Mouse (Mus musculus) urinary bladder, postnatal 14 days (tissue): Measurements from ENCODE around the gene Sept4.

Experiments
- DNase-seq: peaks from one replicate; pipeline ENCODE4 v3.0.0; 2021; ENCODE audit warnings: low spot score

Gene Sept4

DNA sequence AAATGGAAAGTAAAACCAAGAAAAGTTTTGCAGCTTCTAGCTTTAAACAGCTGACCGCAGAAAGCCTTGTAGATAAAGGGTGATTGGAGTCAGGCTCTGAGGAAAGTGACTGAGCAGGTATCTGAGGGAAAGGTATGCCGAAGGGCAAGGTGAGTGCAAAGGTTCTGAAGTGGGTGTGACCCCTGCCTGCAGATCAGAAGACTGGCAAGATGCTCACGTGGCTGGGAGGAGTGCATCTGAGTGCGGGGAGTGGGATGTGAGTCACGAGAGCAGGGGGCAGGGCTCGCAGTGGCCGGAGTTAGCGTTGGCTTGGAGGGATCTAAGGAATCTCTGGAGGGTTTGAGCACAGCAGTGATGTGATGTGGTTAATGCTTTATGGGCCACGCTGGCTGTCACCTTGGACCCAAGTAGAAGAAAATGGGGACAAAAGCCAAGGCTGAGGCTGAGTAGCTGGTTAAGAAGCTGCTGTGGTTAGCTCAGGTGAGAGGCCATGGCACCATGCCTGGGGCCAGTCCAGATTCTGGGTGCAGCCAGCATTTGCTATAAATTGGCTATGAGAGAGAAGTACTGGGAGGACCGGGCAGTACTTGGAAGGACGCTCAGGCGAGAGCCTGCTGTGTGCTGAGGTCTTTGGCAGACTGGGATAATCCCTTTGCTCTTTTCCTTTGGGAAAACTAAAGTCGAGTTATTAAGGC, 30.8 kb downstream of the Sept4 start:
- no peak for DNase-seq

DNA sequence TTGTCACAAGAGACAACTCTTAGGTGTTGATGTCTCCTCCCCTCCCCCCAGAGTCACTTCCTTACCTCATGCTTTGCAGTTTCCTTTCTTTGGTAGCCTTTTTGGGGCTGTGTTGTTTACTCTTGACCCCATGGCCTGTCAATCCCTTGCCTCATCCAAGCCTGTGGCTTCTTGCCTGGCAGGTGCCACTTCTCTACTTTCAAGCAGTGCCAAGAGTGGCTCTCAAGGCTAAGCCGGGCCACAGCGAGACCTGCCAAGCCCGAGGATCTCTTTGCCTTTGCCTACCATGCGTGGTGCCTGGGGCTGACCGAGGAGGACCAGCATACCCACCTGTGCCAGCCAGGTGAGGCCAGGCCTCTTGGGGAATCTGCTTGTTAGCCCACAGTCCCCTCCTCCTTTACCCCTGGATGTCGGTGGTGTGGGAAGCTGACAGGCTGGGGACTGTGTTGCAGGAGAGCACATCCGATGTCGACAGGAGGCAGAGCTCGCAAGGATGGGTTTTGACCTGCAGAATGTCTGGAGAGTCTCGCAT, 31.7 kb downstream of the Sept4 start:
- no peak for DNase-seq

DNA sequence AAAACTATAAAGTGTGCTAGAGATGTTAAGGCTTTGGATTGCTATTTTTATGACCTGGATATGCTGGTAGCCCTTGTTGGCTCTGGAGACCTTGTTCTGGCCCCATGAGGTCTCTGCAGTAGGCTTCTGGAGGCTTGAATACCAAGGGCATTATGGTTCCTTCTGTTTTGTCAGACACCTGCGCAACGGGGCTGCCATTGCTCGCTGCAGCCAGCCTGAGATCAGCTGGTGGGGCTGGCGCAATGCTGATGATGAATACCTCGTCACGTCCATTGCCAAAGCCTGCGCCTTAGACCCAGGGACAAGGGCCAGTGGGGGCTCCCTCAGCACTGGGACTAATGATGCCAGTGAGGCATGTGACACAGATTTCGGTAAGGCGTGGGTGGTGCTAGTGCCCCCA, 33.5 kb downstream of the Sept4 start:
- no peak for DNase-seq

DNA sequence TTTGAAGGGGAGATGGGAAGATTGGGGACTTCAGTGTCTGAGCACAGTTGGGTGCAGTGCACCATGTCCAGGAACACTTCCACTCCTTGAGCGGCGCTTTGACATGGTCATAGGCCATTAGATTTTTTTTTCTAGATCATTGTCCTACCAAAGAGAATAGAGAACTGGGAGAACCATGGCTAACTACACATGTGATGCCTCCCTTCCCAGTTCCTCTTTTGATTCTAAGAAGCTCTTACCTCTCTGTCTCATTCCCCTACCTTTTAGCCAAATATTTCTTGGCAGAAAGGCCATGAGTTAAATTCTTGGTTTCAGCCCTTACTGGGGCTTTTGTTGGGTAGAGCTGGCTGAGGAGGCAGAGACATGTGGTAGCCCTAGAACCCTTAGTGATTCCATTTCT, 34.9 kb downstream of the Sept4 start:
- DNase-seq, result no peak

DNA sequence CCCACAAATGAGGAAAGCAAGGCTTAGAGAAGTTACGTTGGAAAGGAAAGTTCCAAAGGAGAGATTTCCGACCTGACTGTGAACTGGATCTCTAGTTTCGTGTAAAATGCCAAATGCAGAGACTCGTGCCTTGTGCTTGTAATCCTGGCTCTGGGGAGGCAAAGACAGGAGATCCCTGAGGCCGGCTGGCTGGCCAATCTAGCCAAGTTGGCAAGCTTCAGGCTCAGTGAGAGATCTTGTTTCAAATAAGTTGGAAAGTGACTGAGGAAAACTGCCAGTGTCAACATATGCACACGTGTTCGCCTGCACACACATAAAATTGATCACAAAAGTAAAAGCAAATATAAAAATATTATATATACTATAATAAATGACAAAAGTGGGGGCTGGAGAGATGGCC, 40.6 kb downstream of the Sept4 start:
- no peak for DNase-seq

DNA sequence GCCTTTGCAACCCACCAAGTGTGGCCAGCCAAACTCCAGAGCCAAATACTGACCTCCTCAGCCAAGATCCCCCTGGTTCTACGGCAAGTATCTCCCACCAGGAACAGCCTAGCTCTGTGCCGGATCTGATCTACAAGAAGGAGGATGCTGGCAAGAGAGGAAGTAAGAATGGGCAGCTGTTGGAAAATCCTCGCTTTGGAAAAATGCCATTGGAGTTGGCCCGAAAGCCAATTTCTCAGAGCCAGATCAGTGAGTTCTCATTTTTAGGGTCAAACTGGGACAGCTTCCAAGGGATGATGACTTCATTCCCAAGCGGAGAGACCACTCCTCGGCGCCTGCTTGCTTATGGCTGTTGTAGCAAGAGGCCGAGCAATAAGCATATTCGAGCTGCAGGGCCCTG, 42.8 kb downstream of the Sept4 start:
- no peak for DNase-seq

DNA sequence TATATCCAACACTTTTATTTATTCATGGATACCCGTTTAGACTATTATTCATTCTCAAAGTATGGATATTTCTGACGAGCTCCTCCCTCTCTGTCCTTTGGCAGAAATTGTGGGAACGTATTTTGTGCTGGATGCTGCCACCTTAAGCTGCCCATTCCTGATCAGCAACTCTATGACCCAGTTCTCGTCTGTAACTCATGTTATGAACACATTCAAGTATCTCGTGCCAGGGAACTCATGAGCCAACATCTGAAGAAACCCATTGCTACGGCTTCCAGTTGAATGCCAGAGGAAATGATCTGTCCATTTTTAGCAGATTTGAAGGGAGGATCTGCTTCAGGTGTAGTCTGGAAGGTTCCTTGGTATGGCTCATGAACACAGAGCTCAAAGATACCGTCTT, 45.3 kb downstream of the Sept4 start:
- DNase-seq, result no peak

DNA sequence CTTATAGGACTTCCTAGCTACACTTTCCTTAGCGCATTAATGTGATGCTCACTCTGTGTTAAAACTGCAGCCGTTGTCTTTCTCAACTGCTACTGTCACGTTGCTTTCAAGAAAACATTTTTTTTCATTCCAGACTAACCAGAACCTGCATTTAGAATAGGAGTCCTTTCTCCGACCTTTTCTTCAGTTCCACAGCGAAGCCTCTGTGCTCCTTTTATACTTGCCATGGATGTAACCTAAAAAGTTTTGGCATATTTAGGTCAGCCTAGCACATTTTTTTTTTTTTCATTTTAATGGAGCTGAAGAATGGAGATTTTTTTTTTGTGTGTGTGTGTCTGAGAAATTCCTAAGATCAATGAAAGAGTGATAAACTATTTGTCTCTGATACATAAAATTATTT, 46.8 kb downstream of the Sept4 start:
- DNase-seq, result no peak

DNA sequence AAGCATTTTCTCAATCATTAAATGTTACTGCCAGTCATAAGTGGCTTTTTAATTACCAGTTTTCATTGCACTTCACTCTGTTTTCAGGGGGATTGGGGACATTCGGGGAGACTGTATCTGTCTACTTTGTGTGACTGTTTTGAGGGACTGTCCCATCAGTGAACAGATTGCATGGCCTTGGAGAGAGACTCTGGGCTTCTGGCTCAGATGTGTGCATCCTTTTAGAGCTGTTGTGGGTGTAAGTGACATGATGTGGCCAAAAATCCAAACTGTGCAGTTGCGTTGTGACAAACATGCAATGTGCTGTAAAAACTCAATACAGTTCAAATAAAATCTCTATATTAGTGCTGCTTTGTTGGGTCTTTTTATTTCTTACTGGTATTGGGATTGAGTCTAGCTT, 47.2 kb downstream of the Sept4 start:
- no peak for DNase-seq

DNA sequence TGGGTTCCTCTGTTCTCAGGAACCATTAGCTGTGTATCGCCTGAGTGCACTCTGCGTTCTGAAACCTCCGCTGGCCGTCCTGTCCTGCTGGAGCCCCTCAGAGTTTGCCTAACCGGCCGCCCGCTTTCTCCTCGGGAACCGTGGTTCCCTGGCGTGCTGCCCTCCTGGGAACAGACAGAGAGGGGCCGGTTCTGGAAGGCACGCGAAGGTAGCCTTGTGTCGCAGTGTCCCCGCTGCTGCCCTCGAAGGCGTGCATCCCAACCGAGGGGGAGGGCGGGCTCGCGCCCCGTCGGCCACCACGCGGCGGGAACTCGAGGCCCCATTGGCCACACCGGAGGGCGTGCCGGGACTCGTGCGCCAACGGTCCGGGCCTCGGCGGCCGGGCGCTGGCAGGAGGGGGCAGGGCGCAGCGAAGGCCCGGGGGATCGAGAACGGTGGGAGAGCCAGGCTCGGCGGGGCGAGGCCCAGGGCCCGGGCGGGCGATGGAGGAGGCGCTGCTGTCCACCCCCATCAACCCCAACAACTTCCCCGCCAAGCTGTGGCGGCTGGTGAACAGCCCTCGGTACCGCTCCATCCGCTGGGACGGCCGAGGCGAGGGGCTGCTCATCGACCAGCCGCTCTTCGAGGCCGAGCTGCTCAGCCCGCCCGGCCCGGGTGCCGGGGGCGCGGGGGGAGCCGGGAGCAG, 48.2 kb downstream of the Sept4 start, which contains the start of gene Hsf5:
TSS of gene Hsf5 (plus strand) at position 375 of the 685 bp plus-strand sequence.
- DNase-seq, result no peak

DNA sequence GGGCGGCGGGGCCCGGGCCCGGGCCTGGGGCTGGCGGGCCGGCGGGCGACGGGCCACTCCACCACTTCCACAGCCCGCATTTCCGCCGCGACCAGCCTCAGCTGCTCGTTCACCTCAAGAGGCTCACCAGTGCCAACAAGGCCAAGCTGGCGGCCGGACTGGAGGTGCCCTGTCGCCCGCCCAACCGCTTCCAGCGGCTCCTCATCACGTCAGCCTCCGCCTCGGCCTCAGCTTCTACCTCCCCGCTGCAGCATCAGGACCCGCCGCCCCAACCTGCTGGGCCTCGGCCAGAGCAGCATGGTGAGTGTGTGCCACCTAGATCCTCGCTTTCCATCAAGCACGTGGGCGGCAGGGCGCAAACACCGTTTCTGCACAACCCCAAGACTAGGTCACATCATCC, 48.9 kb downstream of the Sept4 start:
- no peak for DNase-seq

DNA sequence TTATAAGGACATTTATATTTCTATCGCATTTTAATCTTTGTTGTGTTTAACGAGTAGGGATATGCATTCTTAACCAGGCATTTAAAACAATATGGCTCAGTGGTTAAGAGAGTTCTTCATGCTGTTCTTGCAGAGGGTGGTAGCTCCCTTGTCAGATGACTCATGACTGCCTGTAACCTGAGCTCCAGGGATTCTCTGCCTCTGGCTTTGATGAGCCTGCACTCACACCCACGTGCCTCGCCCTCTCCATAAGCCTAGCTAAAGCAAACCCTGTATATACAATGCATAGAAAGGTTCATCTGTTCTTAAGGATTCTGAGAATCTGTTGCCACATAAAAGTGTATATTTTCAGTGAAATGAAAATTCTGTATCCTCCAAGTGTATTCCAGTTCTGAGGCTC, 54.5 kb downstream of the Sept4 start:
- DNase-seq, result no peak

DNA sequence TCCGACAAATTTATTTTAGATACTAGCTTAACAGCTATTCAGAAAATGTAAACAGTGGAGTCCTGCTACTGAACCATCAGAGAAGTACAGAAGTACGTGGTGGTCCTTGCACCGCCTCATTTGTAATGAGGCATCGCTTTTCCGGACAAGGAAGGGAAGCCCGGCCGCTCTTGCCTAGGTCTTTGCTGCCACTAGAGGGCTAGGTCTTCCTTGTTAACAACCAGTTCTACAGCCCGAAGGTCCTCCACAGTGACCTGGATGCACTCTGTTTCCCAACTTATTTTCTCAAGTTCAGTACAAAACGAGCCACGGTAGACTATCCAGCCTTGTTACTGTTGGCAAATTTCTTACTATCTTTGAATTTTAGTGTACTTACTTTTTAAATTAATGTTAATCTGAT, 61.2 kb downstream of the Sept4 start:
- DNase-seq, result peak; percentile 53

DNA sequence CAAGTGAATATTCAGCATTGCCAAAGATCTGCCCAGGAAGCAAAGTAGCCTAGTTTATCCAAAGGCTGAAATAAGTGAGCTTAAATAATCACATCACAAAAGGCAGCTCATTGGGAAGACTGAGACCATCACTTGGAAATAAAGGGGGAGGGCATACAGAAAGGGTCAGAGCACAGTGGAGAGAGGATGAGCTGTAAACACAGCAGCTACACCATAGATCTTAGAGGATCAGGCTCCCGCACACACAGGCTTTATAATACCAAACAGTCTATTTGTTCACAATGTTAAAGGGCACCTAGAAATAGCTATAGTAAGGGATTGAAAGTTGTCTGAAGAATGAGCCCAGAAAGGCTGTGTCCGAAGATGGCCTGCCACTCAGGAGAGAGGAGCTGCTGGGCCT, 70.1 kb downstream of the Sept4 start:
- DNase-seq, result no peak

DNA sequence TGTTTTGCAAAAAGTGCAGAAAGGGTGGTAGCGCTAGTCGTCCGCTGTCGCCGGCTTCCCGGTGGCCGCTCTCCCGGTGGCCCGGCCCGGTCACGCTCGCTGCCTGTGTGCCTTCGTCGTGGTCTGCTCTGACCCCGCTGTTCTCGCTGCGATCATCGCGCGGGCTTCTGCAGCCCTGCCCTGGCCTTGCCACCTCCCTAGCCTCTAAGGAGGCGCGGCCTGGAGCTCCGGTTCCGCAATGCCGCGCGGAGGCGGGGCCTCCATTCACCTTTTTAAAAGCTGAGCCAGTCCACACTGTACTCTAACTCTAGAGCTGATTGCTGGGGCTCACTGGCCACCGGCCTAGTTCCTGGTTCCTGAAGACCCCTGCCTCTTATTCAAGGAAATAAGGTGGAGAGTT, 70.5 kb downstream of the Sept4 start:
- DNase-seq, result peak; percentile 73
